Mouse (Mus musculus) liver, embryonic 15.5 days (tissue): Measurements from ENCODE around the gene Sarnp. TPM values are rescaled to one million over a fixed set of nuclear protein-coding genes. Genes with fewer than 3 reads are reported as not detected.
A peak's percentile ranks its signal among the peaks of the same experiment; 100 is the strongest.
"Not testable (repeated sequence)": the region's sequence is repeated elsewhere in the genome, so short reads cannot be mapped to it uniquely, and the experiment has no call there.

Experiments used
- ATAC-seq: fragments of 200-750 bp; cut with Nextera tagmentation; 2 replicates; pipeline ENCODE4 v1.8.0; 2017; ENCODE audit warnings: moderate number of reproducible peaks, mild to moderate bottlenecking, moderate library complexity; ENCODE audit not compliant: insufficient read depth
- H3K27ac ChIP-seq: fragments of 300-500 bp; sonication (generic); replicated peaks from 2 replicates; pipeline ENCODE4 v1.5.1; 2015; ENCODE audit warnings: mild to moderate bottlenecking, inconsistent platforms
- H3K27me3 ChIP-seq: fragments of 300-500 bp; sonication (generic); 2 replicates; pipeline ENCODE4 v1.6.1; 2015; ENCODE audit warnings: mild to moderate bottlenecking, inconsistent platforms
- H3K36me3 ChIP-seq: fragments of 300-500 bp; sonication (generic); replicated peaks from 2 replicates; pipeline ENCODE4 v1.6.1; 2015; ENCODE audit warnings: moderate library complexity, mild to moderate bottlenecking, inconsistent platforms
- H3K4me1 ChIP-seq: fragments of 300-500 bp; sonication (generic); replicated peaks from 2 replicates; pipeline ENCODE4 v1.6.1; 2015; ENCODE audit warnings: inconsistent platforms
- H3K4me2 ChIP-seq: fragments of 300-500 bp; sonication (generic); 2 replicates; pipeline ENCODE4 v1.6.1; 2015; ENCODE audit warnings: moderate library complexity, mild to moderate bottlenecking, inconsistent platforms
- H3K4me3 ChIP-seq: fragments of 300-500 bp; sonication (generic); replicated peaks from 2 replicates; pipeline ENCODE4 v1.5.1; 2015; ENCODE audit warnings: mild to moderate bottlenecking, inconsistent platforms
- H3K9ac ChIP-seq: fragments of 300-500 bp; sonication (generic); 2 replicates; pipeline ENCODE4 v1.6.1; 2015; ENCODE audit warnings: moderate library complexity, mild to moderate bottlenecking, inconsistent platforms
- H3K9me3 ChIP-seq: fragments of 300-500 bp; sonication (generic); replicated peaks from 2 replicates; pipeline ENCODE4 v1.6.1; 2016; ENCODE audit warnings: inconsistent platforms
- WGBS: fragments of 180-500 bp; shearing (Covaris S2); methylation state at CpG from one replicate; pipeline ENCODE4 v1.1.7; 2015; ENCODE audit warnings: mixed read lengths; ENCODE audit not compliant: insufficient replicate concordance; 5-methylcytosine and 5-hydroxymethylcytosine counted together
- polyA plus RNA-seq: library from polyadenylated mRNA; unstranded; fragments of >200 nt; fragmentation: Nextera tagmentation; extraction: Ambion mirVana; gene quantifications from 2 replicates; pipeline ENCODE4 v1.2.1, GENCODE M21; 2015

Sarnp gene
- polyA plus RNA-seq, 1 experiment from 2014 or later: 99.7 TPM

GRCm38 (mm10) chr10:128821358-128822056, 4.4 kb downstream of the Sarnp start, which contains the start of gene Ormdl2:
Gene Ormdl2, minus strand, starts transcription at chr10:128821645.
- Histone ChIP-seq H3K4me1 (peaks cover 31% of the 10 kb centered on the region), H3K9me3 (no peaks in the 10 kb centered on the region), H3K4me2 (peak within 1 kb of the TSS; percentile 80), H3K9ac (peak within 1 kb of the TSS; percentile 69), H3K4me3 (peak within 1 kb of the TSS; percentile 91), H3K27ac (peak within 1 kb of the TSS; percentile 78), H3K36me3 (peaks cover 48% of the 10 kb centered on the region), H3K27me3 (no peaks in the 10 kb centered on the region)
- ATAC-seq: peak; percentile 98
- WGBS: under 1% methylated on average over 46 of the region's 46 CpGs

GRCm38 (mm10) chr10:128822135-128822534, 5.0 kb downstream of the Sarnp start:
- ATAC-seq: no peak
- peaks cover 31% of the 10 kb centered on the region for H3K4me1 ChIP-seq
- H3K9me3 ChIP-seq: no peaks in the 10 kb centered on the region
- peaks cover 43% of the 10 kb centered on the region for H3K36me3 ChIP-seq
- H3K9ac ChIP-seq: peak overlapping the region; percentile 69
- no peaks in the 10 kb centered on the region for H3K27me3 ChIP-seq
- 3% methylated on average over 13 of the region's 13 CpGs for WGBS
- peak overlapping the region; percentile 80 for H3K4me2 ChIP-seq
- peak overlapping the region; percentile 91 for H3K4me3 ChIP-seq
- peak overlapping the region; percentile 78 for H3K27ac ChIP-seq

GRCm38 (mm10) chr10:128823087-128823486, 6.0 kb downstream of the Sarnp start:
- Histone ChIP-seq H3K9ac (peak overlapping the region; percentile 69), H3K4me1 (peaks cover 31% of the 10 kb centered on the region), H3K4me2 (peak overlapping the region; percentile 80), H3K36me3 (peaks cover 38% of the 10 kb centered on the region), H3K4me3 (peak overlapping the region; percentile 91)
- H3K9me3 ChIP-seq, H3K27me3 ChIP-seq, H3K27ac ChIP-seq, ATAC-seq: not testable (repeated sequence)
- WGBS: 60% methylated on average over 4 of the region's 4 CpGs

- Histone ChIP-seq H3K4me2 (no peak overlapping the region), H3K27ac (no peak overlapping the region), H3K9me3 (no peaks in the 10 kb centered on the region), H3K4me1 (peaks cover 31% of the 10 kb centered on the region), H3K27me3 (no peaks in the 10 kb centered on the region), H3K4me3 (no peak overlapping the region), H3K36me3 (peaks cover 35% of the 10 kb centered on the region), H3K9ac (no peak overlapping the region)
- 88% methylated on average over 9 of the region's 9 CpGs for WGBS
- no peak for ATAC-seq
These were observed 6.7 kb downstream of the Sarnp start for GRCm38 (mm10) chr10:128823821-128824220.

- no peak overlapping the region for H3K4me3 ChIP-seq
- ATAC-seq: no peak
- no peak overlapping the region for H3K4me2 ChIP-seq
- H3K9ac ChIP-seq: no peak overlapping the region
- H3K27ac ChIP-seq: no peak overlapping the region
- H3K9me3 ChIP-seq: no peaks in the 10 kb centered on the region
- no peaks in the 10 kb centered on the region for H3K27me3 ChIP-seq
- peaks cover 83% of the 10 kb centered on the region for H3K36me3 ChIP-seq
- peaks cover 31% of the 10 kb centered on the region for H3K4me1 ChIP-seq
These were observed 20.3 kb downstream of the Sarnp start for GRCm38 (mm10) chr10:128837400-128837799.

- Histone ChIP-seq H3K4me2 (peak overlapping the region; percentile 21; the same call in 1 of the 2 replicates), H3K27ac (peak overlapping the region; percentile 41; the same call in 1 of the 2 replicates), H3K4me3 (no peak overlapping the region), H3K9ac (no peak overlapping the region), H3K27me3 (no peaks in the 10 kb centered on the region), H3K36me3 (peaks cover 79% of the 10 kb centered on the region), H3K4me1 (peaks cover 31% of the 10 kb centered on the region), H3K9me3 (no peaks in the 10 kb centered on the region)
- peak; percentile 59 for ATAC-seq
These were observed 22.3 kb downstream of the Sarnp start for GRCm38 (mm10) chr10:128839434-128839833.

- ATAC-seq: peak; percentile 63
- Histone ChIP-seq H3K4me2 (no peak overlapping the region), H3K27ac (peak overlapping the region; percentile 54; the same call in 1 of the 2 replicates), H3K4me1 (peaks cover 32% of the 10 kb centered on the region), H3K9me3 (no peaks in the 10 kb centered on the region), H3K4me3 (no peak overlapping the region), H3K9ac (no peak overlapping the region), H3K27me3 (no peaks in the 10 kb centered on the region), H3K36me3 (peaks cover 78% of the 10 kb centered on the region)
These were observed 23.5 kb downstream of the Sarnp start for GRCm38 (mm10) chr10:128840612-128841011.

GRCm38 (mm10) chr10:128843260-128843659, 26.1 kb downstream of the Sarnp start:
- no peaks in the 10 kb centered on the region for H3K9me3 ChIP-seq
- H3K4me3 ChIP-seq: no peak overlapping the region
- H3K9ac ChIP-seq: no peak overlapping the region
- peaks cover 78% of the 10 kb centered on the region for H3K36me3 ChIP-seq
- WGBS: 93% methylated on average over 5 of the region's 5 CpGs
- no peak for ATAC-seq
- H3K27me3 ChIP-seq: no peaks in the 10 kb centered on the region
- no peak overlapping the region for H3K4me2 ChIP-seq
- no peak overlapping the region for H3K27ac ChIP-seq
- peaks cover 39% of the 10 kb centered on the region for H3K4me1 ChIP-seq

GRCm38 (mm10) chr10:128845516-128845915, 28.4 kb downstream of the Sarnp start:
- Histone ChIP-seq H3K9ac (no peak overlapping the region), H3K4me3 (no peak overlapping the region), H3K4me1 (peaks cover 19% of the 10 kb centered on the region), H3K27ac (no peak overlapping the region), H3K27me3 (no peaks in the 10 kb centered on the region), H3K9me3 (no peaks in the 10 kb centered on the region), H3K4me2 (no peak overlapping the region), H3K36me3 (peaks cover 77% of the 10 kb centered on the region)
- ATAC-seq: no peak
- 84% methylated on average over 2 of the region's 2 CpGs for WGBS

GRCm38 (mm10) chr10:128846664-128847063, 29.5 kb downstream of the Sarnp start:
- Histone ChIP-seq H3K4me2 (no peak overlapping the region), H3K27ac (no peak overlapping the region), H3K9ac (no peak overlapping the region), H3K36me3 (peaks cover 73% of the 10 kb centered on the region), H3K4me3 (no peak overlapping the region), H3K27me3 (no peaks in the 10 kb centered on the region), H3K9me3 (no peaks in the 10 kb centered on the region), H3K4me1 (peaks cover 8% of the 10 kb centered on the region; the same call in 1 of the 2 replicates)
- WGBS: 66% methylated on average over 4 of the region's 4 CpGs
- no peak for ATAC-seq

GRCm38 (mm10) chr10:128848426-128848825, 31.3 kb downstream of the Sarnp start:
- Histone ChIP-seq H3K9me3 (no peaks in the 10 kb centered on the region), H3K9ac (no peak overlapping the region), H3K4me2 (no peak overlapping the region), H3K4me3 (no peak overlapping the region), H3K36me3 (peaks cover 66% of the 10 kb centered on the region), H3K4me1 (0 out of 2 replicates have a peak, but pooled peaks cover 8% of the 10 kb centered on the region), H3K27ac (no peak overlapping the region), H3K27me3 (no peaks in the 10 kb centered on the region)
- 69% methylated on average over 2 of the region's 2 CpGs for whole genome bisulfite sequencing
- ATAC-seq: no peak

GRCm38 (mm10) chr10:128850339-128850738, 33.2 kb downstream of the Sarnp start:
- Histone ChIP-seq H3K27me3 (no peaks in the 10 kb centered on the region), H3K9ac (no peak overlapping the region), H3K27ac (no peak overlapping the region), H3K4me1 (0 out of 2 replicates have a peak, but pooled peaks cover 8% of the 10 kb centered on the region), H3K4me3 (no peak overlapping the region), H3K36me3 (peaks cover 62% of the 10 kb centered on the region), H3K9me3 (no peaks in the 10 kb centered on the region), H3K4me2 (no peak overlapping the region)
- ATAC-seq: no peak
- WGBS: 49% methylated on average over 3 of the region's 3 CpGs
